ENCODE assay signal across 28 mouse cellular contexts in the genomic region with DNA sequence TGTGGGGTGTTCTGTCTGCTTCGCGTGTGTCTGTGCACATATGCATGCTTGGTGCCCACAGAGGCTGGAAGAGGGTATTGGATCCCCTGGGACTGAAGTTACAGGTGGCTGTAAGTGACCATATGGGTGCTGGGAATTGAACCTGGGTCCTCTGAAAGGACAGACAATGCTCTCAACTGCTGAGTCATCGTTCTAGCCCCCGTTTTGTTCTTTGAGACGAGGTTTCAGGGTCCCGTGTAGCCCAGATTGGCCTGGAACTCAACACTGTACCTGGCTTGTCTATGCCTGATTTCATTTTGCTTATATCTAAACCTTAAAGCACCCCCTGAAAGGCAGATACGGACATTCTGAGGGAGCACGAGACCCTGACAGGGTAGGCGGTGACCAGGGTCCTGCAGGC.
"Had no signal": no experiment of that assay in that cellular context is flagged by ENCODE, and none has a peak within 500 bp of the region (broad histone marks: within the 10 kb centered on the region; RNA-seq: fewer than 3 reads in every experiment).

No protein-coding gene starts in this region.

- H3K27ac ChIP-seq: limb, embryonic 10.5 days; limb, embryonic 12.5 days; limb, embryonic 13.5 days; limb, embryonic 15.5 days; liver, embryonic 12.5 days; liver, embryonic 13.5 days; liver, embryonic 14.5 days; liver, embryonic 15.5 days; lung, embryonic 15.5 days; macrophage; midbrain, embryonic 10.5 days; midbrain, embryonic 12.5 days; midbrain, embryonic 13.5 days; midbrain, embryonic 15.5 days had no signal

- H3K4me3 ChIP-seq: limb, embryonic 10.5 days; limb, embryonic 12.5 days; limb, embryonic 13.5 days; limb, embryonic 15.5 days; liver, embryonic 12.5 days; liver, embryonic 13.5 days; liver, embryonic 15.5 days; lung, embryonic 15.5 days; megakaryocyte, embryonic 14.5 days; midbrain, embryonic 10.5 days; midbrain, embryonic 12.5 days; midbrain, embryonic 13.5 days; midbrain, embryonic 15.5 days; myocyte had no signal

- H3K36me3 ChIP-seq: limb, embryonic 10.5 days; limb, embryonic 12.5 days; limb, embryonic 13.5 days; limb, embryonic 15.5 days; liver, embryonic 12.5 days; liver, embryonic 13.5 days; liver, embryonic 15.5 days; lung, embryonic 15.5 days; midbrain, embryonic 10.5 days; midbrain, embryonic 12.5 days; midbrain, embryonic 13.5 days; midbrain, embryonic 15.5 days had no signal

- H3K4me1 ChIP-seq: limb, embryonic 12.5 days had no signal

- DNase-seq: left cerebral cortex, postnatal 4 days; liver; liver, embryonic 13.5 days; liver, postnatal 0 days; lung, adult 18-20 months; lung, adult 2 months; lung, embryonic 14.5 days; lung, postnatal 14 days; lung, postnatal 36 days; lung, postnatal 4 days; midbrain, embryonic 14.5 days had no signal

- H3K9ac ChIP-seq: limb, embryonic 12.5 days; limb, embryonic 13.5 days; limb, embryonic 15.5 days; liver, embryonic 12.5 days; liver, embryonic 13.5 days; liver, embryonic 14.5 days; liver, embryonic 15.5 days; liver, postnatal 0 days; lung, embryonic 14.5 days; lung, embryonic 15.5 days; midbrain, embryonic 12.5 days; midbrain, embryonic 13.5 days; midbrain, embryonic 15.5 days had no signal

- H3K27me3 ChIP-seq: limb, embryonic 12.5 days; limb, embryonic 13.5 days; limb, embryonic 15.5 days; liver, embryonic 15.5 days; lung, embryonic 15.5 days; midbrain, embryonic 15.5 days had no signal

- H3K9me3 ChIP-seq: limb, embryonic 10.5 days; limb, embryonic 12.5 days; limb, embryonic 13.5 days; limb, embryonic 15.5 days; liver, embryonic 12.5 days; liver, embryonic 13.5 days; liver, embryonic 15.5 days; lung, embryonic 15.5 days; megakaryocyte, embryonic 14.5 days; midbrain, embryonic 10.5 days; midbrain, embryonic 12.5 days; midbrain, embryonic 13.5 days; midbrain, embryonic 15.5 days had no signal

- H3K4me2 ChIP-seq: limb, embryonic 12.5 days; limb, embryonic 13.5 days; limb, embryonic 15.5 days; liver, embryonic 11.5 days; liver, embryonic 12.5 days; liver, embryonic 13.5 days; liver, embryonic 15.5 days; lung, embryonic 14.5 days; lung, embryonic 15.5 days; midbrain, embryonic 11.5 days; midbrain, embryonic 12.5 days; midbrain, embryonic 13.5 days; midbrain, embryonic 15.5 days had no signal
